Mouse (Mus musculus) CD4-positive, CD25-positive, alpha-beta regulatory T cell, adult 9 weeks (primary cell): Measurements from ENCODE around the gene Olfr1361. TPM values are rescaled to one million over a fixed set of nuclear protein-coding genes. Genes with fewer than 3 reads are reported as not detected.

ENCODE experiments used
- polyA plus RNA-seq: library from polyadenylated mRNA; unstranded; fragments of 100-300 nt; shearing (Covaris generic); gene quantifications from one replicate; pipeline ENCODE4 v1.2.1, GENCODE M21; 2017

Gene Olfr1361
- not detected for polyA plus RNA-seq

GRCm38 (mm10) chr13:21663286-21663685 is at the start of gene Olfr1361:
Gene Olfr1361, minus strand, starts transcription at chr13:21663386.

GRCm38 (mm10) chr13:21697811-21698210 is 34.6 kb upstream of the Olfr1361 start, which contains the start of gene Olfr1359:
Gene Olfr1359, plus strand, starts transcription at chr13:21698111.

GRCm38 (mm10) chr13:21677305-21677704 is 14.1 kb upstream of the Olfr1361 start, which contains the start of gene Olfr1360:
Gene Olfr1360, minus strand, starts transcription at chr13:21677405.

GRCm38 (mm10) chr13:21642418-21642817 is 20.8 kb downstream of the Olfr1361 start, which contains the start of gene Olfr11:
Gene Olfr11, minus strand, starts transcription at chr13:21642518.

GRCm38 (mm10) chr13:21613922-21614321 is 49.3 kb downstream of the Olfr1361 start, which contains the start of gene Olfr1362:
Gene Olfr1362, minus strand, starts transcription at chr13:21614022.

Other genes starting within 250 kb of the Olfr1361 start
- gene Pgbd1, start 222.3 kb downstream of the Olfr1361 start, polyA plus RNA-seq, result 0.84 TPM
- gene Zscan26, start 209.7 kb downstream of the Olfr1361 start, polyA plus RNA-seq, result 11.3 TPM
- gene Nkapl, start 194.9 kb downstream of the Olfr1361 start, polyA plus RNA-seq, result 0.25 TPM
- gene Zkscan4, start 184.5 kb downstream of the Olfr1361 start, polyA plus RNA-seq, result not detected
- not detected for gene Gm10065, start 183.9 kb downstream of the Olfr1361 start, polyA plus RNA-seq
- gene AK157302, start 168.2 kb downstream of the Olfr1361 start, polyA plus RNA-seq, result 0.15 TPM
- gene Gm11273, start 162.0 kb downstream of the Olfr1361 start, polyA plus RNA-seq, result 23.5 TPM
- gene Zkscan8, start 132.3 kb downstream of the Olfr1361 start, polyA plus RNA-seq, result 7.7 TPM
- not detected for gene Olfr1366, start 120.6 kb downstream of the Olfr1361 start, polyA plus RNA-seq
- gene Olfr1535, start 103.5 kb downstream of the Olfr1361 start, polyA plus RNA-seq, result not detected
- gene Olfr1364, start 81.6 kb downstream of the Olfr1361 start, polyA plus RNA-seq, result not detected
- gene Olfr1362, start 49.4 kb downstream of the Olfr1361 start, polyA plus RNA-seq, result not detected
- not detected for gene Olfr11, start 20.9 kb downstream of the Olfr1361 start, polyA plus RNA-seq
- not detected for gene Olfr1360, start 14.0 kb upstream of the Olfr1361 start, polyA plus RNA-seq
- not detected for gene Olfr1359, start 34.7 kb upstream of the Olfr1361 start, polyA plus RNA-seq
- not detected for gene Hist1h2bl, start 52.8 kb upstream of the Olfr1361 start, polyA plus RNA-seq
- gene Hist1h2ai, start 53.0 kb upstream of the Olfr1361 start, polyA plus RNA-seq, result not detected
- gene Hist1h3h, start 54.3 kb upstream of the Olfr1361 start, polyA plus RNA-seq, result not detected
- not detected for gene Hist1h2bm, start 58.7 kb upstream of the Olfr1361 start, polyA plus RNA-seq
- gene Hist1h4j, start 71.7 kb upstream of the Olfr1361 start, polyA plus RNA-seq, result not detected
- gene Hist1h4k, start 87.1 kb upstream of the Olfr1361 start, polyA plus RNA-seq, result 25.5 TPM
- gene Hist1h2ak, start 90.4 kb upstream of the Olfr1361 start, polyA plus RNA-seq, result not detected
- 4.6 TPM for gene Hist1h2bn, start 90.7 kb upstream of the Olfr1361 start, polyA plus RNA-seq
- gene Hist1h1b, start 117.2 kb upstream of the Olfr1361 start, polyA plus RNA-seq, result 4.1 TPM
- 0.91 TPM for gene Hist1h3i, start 120.0 kb upstream of the Olfr1361 start, polyA plus RNA-seq
- gene Hist1h2an, start 123.8 kb upstream of the Olfr1361 start, polyA plus RNA-seq, result not detected
- not detected for gene Hist1h2bp, start 124.1 kb upstream of the Olfr1361 start, polyA plus RNA-seq
- gene Hist1h2bq, start 146.8 kb upstream of the Olfr1361 start, polyA plus RNA-seq, result 5.5 TPM
- not detected for gene Hist1h2ao, start 147.1 kb upstream of the Olfr1361 start, polyA plus RNA-seq
- 26.8 TPM for gene Hist1h4m, start 148.4 kb upstream of the Olfr1361 start, polyA plus RNA-seq
- gene Hist1h4n, start 168.8 kb upstream of the Olfr1361 start, polyA plus RNA-seq, result not detected
- gene Hist1h2ap, start 170.1 kb upstream of the Olfr1361 start, polyA plus RNA-seq, result 44.7 TPM
- gene Hist1h2br, start 170.4 kb upstream of the Olfr1361 start, polyA plus RNA-seq, result 5.6 TPM